Mouse (Mus musculus): ENCODE measurements around the gene Zfp322a. TPM values are rescaled to one million over a fixed set of nuclear protein-coding genes. Genes with fewer than 3 reads are reported as not detected.

Gene Zfp322a
- total and polyA plus RNA-seq, 3 experiments: 5.7 to 8.4 TPM; not detected in 1

DNA sequence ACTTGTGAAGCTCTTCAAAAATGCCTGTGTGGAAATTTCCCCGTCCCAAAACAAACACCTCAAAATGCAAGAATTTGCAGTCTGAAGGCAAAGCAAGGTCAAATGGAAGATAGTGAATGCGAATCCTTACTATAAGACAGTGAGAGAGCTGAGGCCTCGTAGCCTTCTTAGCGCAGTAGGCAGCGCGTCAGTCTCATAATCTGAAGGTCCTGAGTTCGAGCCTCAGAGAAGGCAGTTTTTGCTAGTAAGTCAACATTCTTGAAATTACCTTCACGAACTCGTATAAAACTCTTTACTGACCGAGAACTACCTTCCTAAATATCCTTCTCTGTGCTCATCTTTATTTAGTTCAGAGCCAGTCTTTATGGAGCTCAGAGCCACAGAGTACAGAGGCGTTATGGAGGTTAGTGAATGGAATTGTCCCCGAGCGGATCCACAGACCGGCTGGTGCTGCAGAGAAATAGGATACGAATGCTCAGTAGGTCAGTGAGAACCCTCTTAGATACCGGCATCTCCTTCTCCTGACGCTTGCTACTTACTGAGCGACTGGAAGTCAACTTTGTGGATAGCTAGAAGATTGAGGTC, 51.6 kb downstream of the Zfp322a start:
- H3K4me1 ChIP-seq (ENCODE audit: control insufficient read depth in 1 of 2, insufficient read depth in 2 of 2, low read length in 2 of 2): peaks cover 0 to 3% of the 10 kb centered on the region in 2 experiments; a peak in 1 of 4 replicates
- H3K9me3 ChIP-seq (replicated peaks; ENCODE audit: insufficient read depth, low read length): no peaks in the 10 kb centered on the region
- H3K27ac ChIP-seq (ENCODE audit: control insufficient read depth, low read depth, low read length): no peak overlapping the region
- DNase-seq (ENCODE audit: low read depth, low spot score): peak; percentile 90
- H3K79me2 ChIP-seq (ENCODE audit: control insufficient read depth, insufficient read depth, low read length, poor library complexity): no peaks in the 10 kb centered on the region
- H3K9ac ChIP-seq (ENCODE audit: control insufficient read depth, low read depth, low read length, poor library complexity, severe bottlenecking): no peak overlapping the region
- peak overlapping the region; percentile 1 to 48; a peak in 3 of 4 replicates for H3K4me3 ChIP-seq (ENCODE audit: control insufficient read depth in 1 of 2, insufficient read depth in 1 of 2, low read depth in 2 of 2, low read length in 2 of 2)
- H3K27me3 ChIP-seq (ENCODE audit: control insufficient read depth in 1 of 2, insufficient read depth in 2 of 2, low read length in 2 of 2): peaks cover 0 to 6% of the 10 kb centered on the region in 2 experiments; a peak in 3 of 4 replicates
- H3K36me3 ChIP-seq (ENCODE audit: control insufficient read depth in 1 of 2, insufficient read depth in 2 of 2, low read length in 2 of 2): peaks cover 0 to 4% of the 10 kb centered on the region in 2 experiments; a peak in 2 of 4 replicates
- TF ChIP-seq GATA1 (IDR thresholded peaks at IDR 0.05; ENCODE audit: low read depth, low read length) (0 out of 2 replicates have a peak, but pooled peaks have one; percentile 19), JUND (IDR thresholded peaks at IDR 0.05; ENCODE audit: low read depth, low read length) (no peak), HCFC1 (IDR thresholded peaks at IDR 0.05; ENCODE audit: low read depth, low read length) (no peak), RCOR1 (IDR thresholded peaks at IDR 0.05; ENCODE audit: low read depth, low read length) (no peak), TBP (IDR thresholded peaks at IDR 0.05; ENCODE audit: low read depth, low read length) (peak; percentile 100), ELF1 (IDR thresholded peaks at IDR 0.05; ENCODE audit: low read depth, low read length) (0 out of 2 replicates have a peak, but pooled peaks have one; percentile 11), MAFK (IDR thresholded peaks at IDR 0.05; ENCODE audit: borderline replicate concordance, low read depth, low read length) (peak; percentile 90), MEF2A (IDR thresholded peaks at IDR 0.05; ENCODE audit: extremely low read depth, insufficient replicate concordance, low read depth, low read length, poor library complexity, severe bottlenecking) (no peak), POLR2A (IDR thresholded peaks at IDR 0.05; ENCODE audit: control insufficient read depth in 1 of 2, insufficient read depth in 1 of 2, low read depth in 1 of 2, low read length in 2 of 2, poor library complexity in 1 of 2) (no peak)

DNA sequence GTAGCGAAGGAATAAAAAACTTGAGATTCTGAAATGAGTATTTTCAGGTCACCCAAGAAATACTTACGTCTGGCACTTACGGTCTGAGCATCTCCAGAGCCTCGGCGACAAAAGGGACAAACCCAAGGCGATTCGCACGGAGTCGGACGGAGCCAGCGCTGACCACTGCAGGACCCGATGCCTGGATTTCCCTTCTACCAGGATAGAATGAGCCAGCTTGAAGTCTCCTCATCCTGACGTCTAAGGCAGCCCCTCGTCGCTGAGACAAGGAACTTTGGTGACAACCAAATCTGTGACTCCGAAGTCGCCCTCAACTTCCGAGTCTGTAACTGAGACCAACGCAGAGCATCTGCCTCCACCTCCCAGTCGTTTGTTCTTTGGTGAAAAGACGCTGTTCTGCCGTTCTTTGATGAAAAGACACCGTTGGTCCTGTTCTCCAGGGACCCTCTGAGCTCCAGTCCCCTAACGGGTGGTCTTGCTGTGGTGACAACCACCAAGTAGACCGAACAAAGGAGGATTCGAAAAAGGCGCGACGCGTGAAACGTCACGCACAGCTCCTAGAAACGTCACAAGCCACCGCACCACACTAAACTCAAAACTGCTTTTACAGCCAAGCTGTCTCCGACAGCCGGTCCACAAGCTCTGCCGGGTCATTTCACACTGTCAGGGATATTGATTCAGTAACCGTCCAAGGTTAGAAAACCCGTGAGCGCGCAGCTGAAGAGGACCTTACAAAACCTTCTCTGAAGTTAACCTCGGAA, 55.9 kb downstream of the Zfp322a start:
- peaks cover 0 to 6% of the 10 kb centered on the region in 2 experiments; a peak in 2 of 4 replicates for H3K27me3 ChIP-seq (ENCODE audit: control insufficient read depth in 1 of 2, insufficient read depth in 2 of 2, low read length in 2 of 2)
- no peak for DNase-seq (ENCODE audit: low read depth, low spot score)
- no peak overlapping the region for H3K27ac ChIP-seq (ENCODE audit: control insufficient read depth, low read depth, low read length)
- H3K9me3 ChIP-seq (replicated peaks; ENCODE audit: insufficient read depth, low read length): no peaks in the 10 kb centered on the region
- no peak overlapping the region for H3K9ac ChIP-seq (ENCODE audit: control insufficient read depth, low read depth, low read length, poor library complexity, severe bottlenecking)
- TF ChIP-seq TAL1 (IDR thresholded peaks at IDR 0.05; ENCODE audit: low read length): no peak
- TF ChIP-seq MXI1 (IDR thresholded peaks at IDR 0.05; ENCODE audit: low read depth, low read length): no peak
- no peak for TF ChIP-seq ETS1 (IDR thresholded peaks at IDR 0.05; ENCODE audit: low read depth, low read length)
- TF ChIP-seq MAX (IDR thresholded peaks at IDR 0.05; ENCODE audit: low read length): no peak
- no peak for TF ChIP-seq GABPA (IDR thresholded peaks at IDR 0.05; ENCODE audit: low read depth, low read length)
- TF ChIP-seq MYC (IDR thresholded peaks at IDR 0.05; ENCODE audit: low read depth, low read length): no peak
- TF ChIP-seq MYB (IDR thresholded peaks at IDR 0.05; ENCODE audit: low read depth, low read length): no peak
- no peak for TF ChIP-seq TBP (IDR thresholded peaks at IDR 0.05; ENCODE audit: low read depth, low read length)
- H3K36me3 ChIP-seq (ENCODE audit: control insufficient read depth in 1 of 2, insufficient read depth in 2 of 2, low read length in 2 of 2): peaks cover 0 to 4% of the 10 kb centered on the region in 2 experiments; a peak in 2 of 4 replicates
- no peaks in the 10 kb centered on the region for H3K79me2 ChIP-seq (ENCODE audit: control insufficient read depth, insufficient read depth, low read length, poor library complexity)
- no peak overlapping the region for H3K4me3 ChIP-seq (ENCODE audit: control insufficient read depth in 1 of 2, insufficient read depth in 1 of 2, low read depth in 2 of 2, low read length in 2 of 2)
- H3K4me1 ChIP-seq (ENCODE audit: control insufficient read depth in 1 of 2, insufficient read depth in 2 of 2, low read length in 2 of 2): peaks cover 0 to 3% of the 10 kb centered on the region in 2 experiments; a peak in 1 of 4 replicates
